Mouse (Mus musculus): ENCODE measurements around the gene Ina.
"Not testable (repeated sequence)": the region's sequence is repeated elsewhere in the genome, so short reads cannot be mapped to it uniquely, and the experiment has no call there.

The Ina gene

GRCm38 (mm10) chr19:47014447-47015381, at the start of gene Ina, which contains the start of gene Nt5c2:
TSS of gene Ina (plus strand) at chr19:47014698.
TSS of gene Nt5c2 (minus strand) at chr19:47015153.
- DNase-seq (ENCODE audit: low read depth, low spot score), result peak; percentile 55

- no peak for DNase-seq (ENCODE audit: low read depth, low spot score)
Observed at GRCm38 (mm10) chr19:46965496-46965895, 49.0 kb upstream of the Ina start.

GRCm38 (mm10) chr19:46966330-46966729, 48.2 kb upstream of the Ina start:
- no peak for DNase-seq (ENCODE audit: low read depth, low spot score)

- no peak for DNase-seq (ENCODE audit: low read depth, low spot score)
Observed at GRCm38 (mm10) chr19:46967861-46968260, 46.6 kb upstream of the Ina start.

- DNase-seq (ENCODE audit: low read depth, low spot score), result no peak
Observed at GRCm38 (mm10) chr19:46968833-46969232, 45.7 kb upstream of the Ina start.

- no peak for DNase-seq (ENCODE audit: low read depth, low spot score)
Observed at GRCm38 (mm10) chr19:46969286-46969985, 45.1 kb upstream of the Ina start.

- no peak for DNase-seq (ENCODE audit: low read depth, low spot score)
Observed at GRCm38 (mm10) chr19:46970121-46970729, 44.3 kb upstream of the Ina start.

GRCm38 (mm10) chr19:46971051-46971689, 43.3 kb upstream of the Ina start:
- no peak for DNase-seq (ENCODE audit: low read depth, low spot score)

- DNase-seq (ENCODE audit: low read depth, low spot score), result no peak
Observed at GRCm38 (mm10) chr19:46971712-46972111, 42.8 kb upstream of the Ina start.

- DNase-seq (ENCODE audit: low read depth, low spot score), result no peak
Observed at GRCm38 (mm10) chr19:46972159-46972558, 42.3 kb upstream of the Ina start.

GRCm38 (mm10) chr19:46975565-46975964, 38.9 kb upstream of the Ina start:
- no peak for DNase-seq (ENCODE audit: low read depth, low spot score)

- no peak for DNase-seq (ENCODE audit: low read depth, low spot score)
Observed at GRCm38 (mm10) chr19:46975997-46976396, 38.5 kb upstream of the Ina start.

GRCm38 (mm10) chr19:46976743-46977142, 37.8 kb upstream of the Ina start:
- no peak for DNase-seq (ENCODE audit: low read depth, low spot score)

GRCm38 (mm10) chr19:46977460-46977859, 37.0 kb upstream of the Ina start:
- no peak for DNase-seq (ENCODE audit: low read depth, low spot score)

GRCm38 (mm10) chr19:46978069-46978468, 36.4 kb upstream of the Ina start:
- DNase-seq (ENCODE audit: low read depth, low spot score), result not testable (repeated sequence)

GRCm38 (mm10) chr19:46978920-46979780, 35.3 kb upstream of the Ina start:
- no peak for DNase-seq (ENCODE audit: low read depth, low spot score)

- DNase-seq (ENCODE audit: low read depth, low spot score), result no peak
Observed at GRCm38 (mm10) chr19:46979781-46980105, 34.8 kb upstream of the Ina start.

GRCm38 (mm10) chr19:46981462-46981861, 33.0 kb upstream of the Ina start:
- DNase-seq (ENCODE audit: low read depth, low spot score), result no peak

GRCm38 (mm10) chr19:46983352-46983965, 31.0 kb upstream of the Ina start:
- no peak for DNase-seq (ENCODE audit: low read depth, low spot score)

GRCm38 (mm10) chr19:46983966-46984380, 30.5 kb upstream of the Ina start:
- no peak for DNase-seq (ENCODE audit: low read depth, low spot score)
